Mouse (Mus musculus): ENCODE data around the gene C1qtnf2. TPM values are rescaled to one million over a fixed set of nuclear protein-coding genes. Genes with fewer than 3 reads are reported as not detected.

Gene C1qtnf2
- polyA plus RNA-seq, 1 experiment from 2014 or later: not detected

- ChIA-PET POLR2A (no interaction called here), CTCF (interaction anchor here (1.1 to 1.3 kb wide), 2 partner anchors 26 to 38 kb away, joined by 3 to 5 read pairs; no protein-coding TSS in a partner anchor)
- ATAC-seq: no peak
- no peaks in the 10 kb centered on the region for H3K27me3 ChIP-seq
- no peak for DNase-seq (ENCODE audit: low read depth, low spot score)
- in situ Hi-C loops (cut with MboI; ENCODE audit: low pct_unique_long_range_greater_than_20kb): no loop called here
- no peak for TF ChIP-seq CTCF (IDR thresholded peaks at IDR 0.05)
Measured at GRCm38 (mm10) chr11:43530043-43530442, 56.0 kb downstream of the C1qtnf2 start.

- TF ChIP-seq CTCF (IDR thresholded peaks at IDR 0.05): no peak
- ATAC-seq (no peak), DNase-seq (ENCODE audit: low read depth, low spot score) (no peak)
- no peaks in the 10 kb centered on the region for H3K27me3 ChIP-seq
- CTCF ChIA-PET: interaction anchor here (0.8 to 1.2 kb wide), 3 partner anchors 11 to 47 kb away, joined by 3 read pairs; no protein-coding TSS in a partner anchor
- in situ Hi-C loops (cut with MboI; ENCODE audit: low pct_unique_long_range_greater_than_20kb): no loop called here
- POLR2A ChIA-PET: interaction anchor here (0.8 kb wide), 1 partner anchor 75 kb away, joined by 3 read pairs; no protein-coding TSS in a partner anchor
Measured at GRCm38 (mm10) chr11:43531619-43532018, 57.5 kb downstream of the C1qtnf2 start.

- in situ Hi-C loops (cut with MboI; ENCODE audit: low pct_unique_long_range_greater_than_20kb): no loop called here
- H3K27me3 ChIP-seq: no peaks in the 10 kb centered on the region
- no peak for TF ChIP-seq CTCF (IDR thresholded peaks at IDR 0.05)
- ChIA-PET POLR2A (no interaction called here), CTCF (interaction anchor here (0.7 to 0.9 kb wide), 2 partner anchors 15 to 25 kb away, joined by 3 to 4 read pairs; no protein-coding TSS in a partner anchor)
- DNase-seq (ENCODE audit: low read depth, low spot score): no peak
- peak; percentile 97 for ATAC-seq
Measured at GRCm38 (mm10) chr11:43537074-43537473, 63.0 kb downstream of the C1qtnf2 start.

GRCm38 (mm10) chr11:43539863-43540262 lies 65.8 kb downstream of the C1qtnf2 start:
- no peak for DNase-seq (ENCODE audit: low read depth, low spot score)
- TF ChIP-seq CTCF (IDR thresholded peaks at IDR 0.05): no peak
- no peak for ATAC-seq
- ChIA-PET POLR2A (interaction anchor here (0.6 kb wide), 2 partner anchors 46 to 990 kb away, joined by 3 to 4 read pairs; no protein-coding TSS in a partner anchor), CTCF (interaction anchor here (0.8 kb wide), 1 partner anchor 28 kb away, joined by 3 read pairs; no protein-coding TSS in a partner anchor)
- no peaks in the 10 kb centered on the region for H3K27me3 ChIP-seq
- in situ Hi-C loops (cut with MboI; ENCODE audit: low pct_unique_long_range_greater_than_20kb): no loop called here

Other genes with a start within 250 kb of the C1qtnf2 start
- 32.4 TPM for gene Pttg1, start 48.0 kb upstream of the C1qtnf2 start, polyA plus RNA-seq (2021)
- 55.8 TPM for gene Slu7, start 40.5 kb upstream of the C1qtnf2 start, polyA plus RNA-seq (2021)
- gene Ccnjl, start 54.5 kb downstream of the C1qtnf2 start, polyA plus RNA-seq (2021): 17.8 TPM
- 1.8 TPM for gene 4933415A04Rik, start 112.8 kb downstream of the C1qtnf2 start, polyA plus RNA-seq (2021)
- 0.27 TPM for gene Fabp6, start 127.3 kb downstream of the C1qtnf2 start, polyA plus RNA-seq (2021)
- gene Pwwp2a, start 207.7 kb downstream of the C1qtnf2 start, polyA plus RNA-seq (2021): 28.9 TPM